Mouse (Mus musculus): ENCODE data around the gene Csmd2. TPM values are rescaled to one million over a fixed set of nuclear protein-coding genes. Genes with fewer than 3 reads are reported as not detected.

Gene Csmd2
- total RNA-seq, 1 experiment = 0.80 TPM

DNA sequence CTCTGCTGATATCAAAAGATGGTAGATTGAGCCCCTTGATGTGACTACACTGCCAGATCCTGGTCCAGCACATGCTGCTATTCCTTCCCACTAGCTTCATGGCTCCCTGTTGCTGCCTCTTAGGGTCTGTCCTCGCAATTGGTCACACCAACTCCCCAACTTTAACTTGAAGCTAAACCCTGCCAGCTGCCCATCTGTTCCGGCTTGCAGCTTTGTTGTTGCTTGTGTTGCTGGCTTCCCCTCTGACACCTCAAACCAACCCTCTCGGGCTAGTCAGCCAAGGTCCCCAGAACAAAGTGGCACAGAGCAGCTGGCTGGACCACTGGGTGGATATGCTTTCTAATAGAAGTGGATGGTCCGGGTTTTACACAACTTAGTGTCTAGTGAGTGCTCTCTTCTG lies 339.1 kb downstream of the Csmd2 start:
- DNase-seq (ENCODE audit: low read depth, low spot score) = no peak
- TF ChIP-seq CHD2 (IDR thresholded peaks at IDR 0.05; ENCODE audit: low read depth, low read length) (no peak), HCFC1 (IDR thresholded peaks at IDR 0.05; ENCODE audit: borderline replicate concordance, insufficient read depth, low read length) (no peak), MAFK (IDR thresholded peaks at IDR 0.05; ENCODE audit: insufficient read depth, low read depth, low read length) (no peak)
- in situ Hi-C loops (cut with MboI; ENCODE audit: low sequenced_read_pairs in 2 of 2, unreplicated experiment in 2 of 2) = no loop called here

DNA sequence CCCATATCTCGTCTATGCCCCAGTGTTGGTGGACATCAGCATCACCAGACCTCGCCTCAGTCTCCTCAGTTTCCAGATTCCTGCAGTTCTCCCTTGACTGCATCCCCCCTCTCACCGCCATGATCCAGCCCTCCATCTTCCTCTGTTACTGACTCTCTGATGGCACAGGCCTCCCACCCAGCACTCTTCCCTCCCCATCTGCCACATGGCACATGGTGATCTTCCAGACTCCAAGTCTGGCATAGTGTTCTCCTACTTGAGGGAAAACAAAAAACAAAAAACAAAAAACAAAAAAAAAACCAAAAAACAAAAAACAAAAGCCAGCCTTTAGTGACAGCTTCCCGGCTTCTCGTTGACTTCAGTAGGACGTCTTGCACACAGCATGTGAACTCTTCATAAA lies 339.8 kb downstream of the Csmd2 start:
- no peak for DNase-seq (ENCODE audit: low read depth, low spot score)
- TF ChIP-seq HCFC1 (IDR thresholded peaks at IDR 0.05; ENCODE audit: borderline replicate concordance, insufficient read depth, low read length) = no peak
- no peak for TF ChIP-seq ZNF384 (IDR thresholded peaks at IDR 0.05; ENCODE audit: low read depth, low read length)
- TF ChIP-seq CHD2 (IDR thresholded peaks at IDR 0.05; ENCODE audit: low read depth, low read length) = no peak
- TF ChIP-seq ZC3H11A (IDR thresholded peaks at IDR 0.05; ENCODE audit: borderline replicate concordance, low read depth, low read length) = no peak
- no peak for TF ChIP-seq MAFK (IDR thresholded peaks at IDR 0.05; ENCODE audit: insufficient read depth, low read depth, low read length)
- Histone ChIP-seq H3K4me3 (ENCODE audit: insufficient read depth in 1 of 2, low read depth in 1 of 2, low read length in 2 of 2, poor library complexity in 1 of 2, severe bottlenecking in 1 of 2) (no peak overlapping the region), H3K9me3 (ENCODE audit: control insufficient read depth, insufficient read depth, low read depth, low read length) (no peaks in the 10 kb centered on the region), H3K4me1 (ENCODE audit: control insufficient read depth in 2 of 2, insufficient read depth in 2 of 2, low read length in 2 of 2, poor library complexity in 1 of 2) (no peaks in the 10 kb centered on the region), H3K9ac (ENCODE audit: insufficient read depth, low read depth, low read length, poor library complexity, severe bottlenecking) (no peak overlapping the region), H3K36me3 (ENCODE audit: control insufficient read depth, insufficient read depth, low read length, poor library complexity, severe bottlenecking) (no peaks in the 10 kb centered on the region), H3K27ac (ENCODE audit: insufficient read depth, low read depth, low read length, poor library complexity, severe bottlenecking) (no peak overlapping the region)
- in situ Hi-C loops (cut with MboI; ENCODE audit: low sequenced_read_pairs in 2 of 2, unreplicated experiment in 2 of 2) = no loop called here

More for the DNA sequence above, 339.1 kb downstream of the Csmd2 start:
- no peaks in the 10 kb centered on the region for H3K9me3 ChIP-seq (ENCODE audit: control insufficient read depth, insufficient read depth, low read depth, low read length)
- H3K4me1 ChIP-seq (ENCODE audit: control insufficient read depth in 2 of 2, insufficient read depth in 2 of 2, low read length in 2 of 2, poor library complexity in 1 of 2) = no peaks in the 10 kb centered on the region
- H3K9ac ChIP-seq (ENCODE audit: insufficient read depth, low read depth, low read length, poor library complexity, severe bottlenecking) = no peak overlapping the region
- H3K27ac ChIP-seq (ENCODE audit: insufficient read depth, low read depth, low read length, poor library complexity, severe bottlenecking) = no peak overlapping the region
- H3K4me3 ChIP-seq (ENCODE audit: insufficient read depth in 1 of 2, low read depth in 1 of 2, low read length in 2 of 2, poor library complexity in 1 of 2, severe bottlenecking in 1 of 2) = no peak overlapping the region
- H3K36me3 ChIP-seq (ENCODE audit: control insufficient read depth, insufficient read depth, low read length, poor library complexity, severe bottlenecking) = no peaks in the 10 kb centered on the region

GRCm38 (mm10) chr4:128330519-128330918 lies 342.9 kb downstream of the Csmd2 start:
- TF ChIP-seq ZNF384 (IDR thresholded peaks at IDR 0.05; ENCODE audit: low read depth, low read length) = no peak
- TF ChIP-seq ZC3H11A (IDR thresholded peaks at IDR 0.05; ENCODE audit: borderline replicate concordance, low read depth, low read length) = no peak
- no peak for TF ChIP-seq MAFK (IDR thresholded peaks at IDR 0.05; ENCODE audit: insufficient read depth, low read depth, low read length)
- TF ChIP-seq CHD2 (IDR thresholded peaks at IDR 0.05; ENCODE audit: low read depth, low read length) = no peak
- no peak for TF ChIP-seq HCFC1 (IDR thresholded peaks at IDR 0.05; ENCODE audit: borderline replicate concordance, insufficient read depth, low read length)
- Histone ChIP-seq H3K27ac (ENCODE audit: insufficient read depth, low read depth, low read length, poor library complexity, severe bottlenecking) (no peak overlapping the region), H3K9me3 (ENCODE audit: control insufficient read depth, insufficient read depth, low read depth, low read length) (no peaks in the 10 kb centered on the region), H3K36me3 (ENCODE audit: control insufficient read depth, insufficient read depth, low read length, poor library complexity, severe bottlenecking) (no peaks in the 10 kb centered on the region), H3K9ac (ENCODE audit: insufficient read depth, low read depth, low read length, poor library complexity, severe bottlenecking) (no peak overlapping the region), H3K4me1 (ENCODE audit: control insufficient read depth in 2 of 2, insufficient read depth in 2 of 2, low read length in 2 of 2, poor library complexity in 1 of 2) (no peaks in the 10 kb centered on the region), H3K4me3 (ENCODE audit: insufficient read depth in 1 of 2, low read depth in 1 of 2, low read length in 2 of 2, poor library complexity in 1 of 2, severe bottlenecking in 1 of 2) (no peak overlapping the region)
- no peak for DNase-seq (ENCODE audit: low read depth, low spot score)
- in situ Hi-C loops (cut with MboI; ENCODE audit: low sequenced_read_pairs in 2 of 2, unreplicated experiment in 2 of 2) = no loop called here

DNA sequence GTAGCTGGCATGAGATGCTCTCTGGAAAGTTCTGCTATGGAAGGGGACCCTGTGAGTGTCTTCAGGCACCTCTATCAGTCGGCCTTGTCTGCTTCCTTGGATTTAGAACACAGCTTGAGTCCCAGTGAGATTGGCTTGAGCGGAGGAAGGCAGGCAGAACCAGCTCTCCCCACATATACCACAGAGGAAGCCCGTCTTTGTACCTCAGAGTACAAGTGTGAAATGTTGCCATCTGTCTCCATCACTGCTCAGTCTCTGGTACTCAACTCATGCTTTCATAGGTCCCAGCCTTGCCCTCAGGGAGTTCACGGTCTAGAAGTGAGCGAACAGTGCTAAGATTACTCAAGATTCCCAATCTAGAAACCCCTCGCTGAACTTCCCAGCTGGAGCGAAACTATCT lies 352.8 kb downstream of the Csmd2 start:
- in situ Hi-C loops (cut with MboI; ENCODE audit: low sequenced_read_pairs in 2 of 2, unreplicated experiment in 2 of 2) = no loop called here
- Histone ChIP-seq H3K36me3 (ENCODE audit: control insufficient read depth, insufficient read depth, low read length, poor library complexity, severe bottlenecking) (no peaks in the 10 kb centered on the region), H3K9ac (ENCODE audit: insufficient read depth, low read depth, low read length, poor library complexity, severe bottlenecking) (no peak overlapping the region), H3K4me3 (ENCODE audit: insufficient read depth in 1 of 2, low read depth in 1 of 2, low read length in 2 of 2, poor library complexity in 1 of 2, severe bottlenecking in 1 of 2) (no peak overlapping the region), H3K9me3 (ENCODE audit: control insufficient read depth, insufficient read depth, low read depth, low read length) (no peaks in the 10 kb centered on the region), H3K4me1 (ENCODE audit: control insufficient read depth in 2 of 2, insufficient read depth in 2 of 2, low read length in 2 of 2, poor library complexity in 1 of 2) (no peaks in the 10 kb centered on the region), H3K27ac (ENCODE audit: insufficient read depth, low read depth, low read length, poor library complexity, severe bottlenecking) (no peak overlapping the region)
- no peak for DNase-seq (ENCODE audit: low read depth, low spot score)
- TF ChIP-seq MAFK (IDR thresholded peaks at IDR 0.05; ENCODE audit: insufficient read depth, low read depth, low read length) (no peak), HCFC1 (IDR thresholded peaks at IDR 0.05; ENCODE audit: borderline replicate concordance, insufficient read depth, low read length) (no peak), CHD2 (IDR thresholded peaks at IDR 0.05; ENCODE audit: low read depth, low read length) (no peak), ZNF384 (IDR thresholded peaks at IDR 0.05; ENCODE audit: low read depth, low read length) (no peak), ZC3H11A (IDR thresholded peaks at IDR 0.05; ENCODE audit: borderline replicate concordance, low read depth, low read length) (no peak)

DNA sequence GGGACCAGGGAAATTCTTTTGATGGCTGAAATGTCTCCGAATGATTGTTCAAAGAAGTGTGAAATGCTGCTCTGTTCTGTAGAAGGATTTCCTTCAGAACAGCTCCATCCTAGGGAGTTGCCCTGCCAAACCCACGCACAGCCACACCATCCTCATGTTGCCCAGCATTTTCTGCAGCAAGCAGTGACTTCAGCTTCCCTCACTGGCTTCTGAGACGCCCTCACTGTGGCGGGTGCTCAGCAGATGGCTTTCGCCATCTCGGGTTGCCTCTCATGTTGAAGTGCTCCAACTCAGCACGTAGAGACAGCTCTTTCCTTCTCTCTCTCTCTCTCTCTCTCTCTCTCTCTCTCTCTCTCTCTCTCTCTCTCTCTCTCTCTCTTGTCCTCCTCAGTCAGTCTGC lies 353.7 kb downstream of the Csmd2 start:
- Histone ChIP-seq H3K27ac (ENCODE audit: insufficient read depth, low read depth, low read length, poor library complexity, severe bottlenecking) (no peak overlapping the region), H3K4me1 (ENCODE audit: control insufficient read depth in 2 of 2, insufficient read depth in 2 of 2, low read length in 2 of 2, poor library complexity in 1 of 2) (no peaks in the 10 kb centered on the region), H3K9me3 (ENCODE audit: control insufficient read depth, insufficient read depth, low read depth, low read length) (no peaks in the 10 kb centered on the region), H3K9ac (ENCODE audit: insufficient read depth, low read depth, low read length, poor library complexity, severe bottlenecking) (no peak overlapping the region), H3K4me3 (ENCODE audit: insufficient read depth in 1 of 2, low read depth in 1 of 2, low read length in 2 of 2, poor library complexity in 1 of 2, severe bottlenecking in 1 of 2) (no peak overlapping the region), H3K36me3 (ENCODE audit: control insufficient read depth, insufficient read depth, low read length, poor library complexity, severe bottlenecking) (no peaks in the 10 kb centered on the region)
- no peak for TF ChIP-seq ZC3H11A (IDR thresholded peaks at IDR 0.05; ENCODE audit: borderline replicate concordance, low read depth, low read length)
- TF ChIP-seq HCFC1 (IDR thresholded peaks at IDR 0.05; ENCODE audit: borderline replicate concordance, insufficient read depth, low read length) = no peak
- TF ChIP-seq MAFK (IDR thresholded peaks at IDR 0.05; ENCODE audit: insufficient read depth, low read depth, low read length) = no peak
- TF ChIP-seq CHD2 (IDR thresholded peaks at IDR 0.05; ENCODE audit: low read depth, low read length) = no peak
- TF ChIP-seq ZNF384 (IDR thresholded peaks at IDR 0.05; ENCODE audit: low read depth, low read length) = no peak
- no peak for DNase-seq (ENCODE audit: low read depth, low spot score)
- in situ Hi-C loops (cut with MboI; ENCODE audit: low sequenced_read_pairs in 2 of 2, unreplicated experiment in 2 of 2) = no loop called here
